Mouse (Mus musculus): ENCODE data around the gene Stra6l.

- TF ChIP-seq POLR2A (IDR thresholded peaks at IDR 0.05; ENCODE audit: low read depth, low read length) (no peak), CTCF (conservative IDR thresholded peaks at IDR 0.05; ENCODE audit: insufficient read depth, insufficient read length, low read depth, low read length) (no peak)
These were observed 23.7 kb downstream of the Stra6l start for GRCm38 (mm10) chr4:45872147-45872546.
